Mouse (Mus musculus) ES-E14 (cell line): ENCODE measurements around the gene Fbxl8.

Experiments used
- CHD2 ChIP-seq: IDR thresholded peaks from 2 replicates; pipeline ENCODE4 v1.6.1; 2014; ENCODE audit warnings: mild to moderate bottlenecking, low read depth, low read length, inconsistent platforms
- MAFK ChIP-seq: IDR thresholded peaks from 2 replicates; pipeline ENCODE4 v1.6.1; 2014; ENCODE audit warnings: mild to moderate bottlenecking, low read depth, low read length, inconsistent platforms; ENCODE audit not compliant: insufficient read depth
- ZC3H11A ChIP-seq: IDR thresholded peaks from 2 replicates; pipeline ENCODE4 v1.6.1; 2012; ENCODE audit warnings: low read depth, mild to moderate bottlenecking, inconsistent platforms, low read length, borderline replicate concordance
- ZNF384 ChIP-seq: IDR thresholded peaks from 2 replicates; pipeline ENCODE4 v1.6.1; 2012; ENCODE audit warnings: low read depth, low read length, inconsistent platforms

DNA sequence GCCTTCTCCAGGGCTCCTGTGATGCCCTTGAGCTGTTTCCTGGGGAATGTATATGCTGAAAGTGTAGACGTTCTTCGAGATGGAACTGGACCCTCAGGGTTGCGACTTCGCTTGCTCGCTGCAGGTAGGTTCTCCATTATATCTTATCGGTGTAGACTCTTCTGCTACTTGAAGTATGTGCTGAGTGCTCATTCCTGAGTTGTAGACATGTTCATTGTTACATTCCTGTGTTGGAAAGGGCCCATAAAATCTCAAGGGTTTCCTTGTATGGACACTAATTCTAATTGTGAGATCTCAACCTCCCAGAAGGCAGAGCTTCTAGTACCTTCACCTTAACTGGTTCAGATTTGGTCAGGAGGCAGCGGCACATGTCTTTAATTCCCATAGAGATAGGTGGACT, 23.4 kb upstream of the Fbxl8 start:
- TF ChIP-seq MAFK = no peak
- no peak for TF ChIP-seq ZNF384
- no peak for TF ChIP-seq ZC3H11A
- no peak for TF ChIP-seq CHD2
